Mouse (Mus musculus) gastrocnemius, adult 8-10 months (tissue): ENCODE data around the gene Atp5s. TPM values are rescaled to one million over a fixed set of nuclear protein-coding genes. Genes with fewer than 3 reads are reported as not detected.
A peak's percentile ranks its signal among the peaks of the same experiment; 100 is the strongest.

Experiments used
- DNase-seq, 2 experiments: peaks; one replicate each; pipeline ENCODE4 v3.0.0; 2022; ENCODE audit warnings: low spot score in 2 of 2
- total RNA-seq, 4 experiments: library from RNA; stranded (reverse); gene quantifications; 2 replicates each; pipeline ENCODE4 v1.2.4; 2022

Gene Atp5s
- total RNA-seq, result 10 to 100 TPM; 16.3 to 19.1 (median 17.1) TPM

DNA sequence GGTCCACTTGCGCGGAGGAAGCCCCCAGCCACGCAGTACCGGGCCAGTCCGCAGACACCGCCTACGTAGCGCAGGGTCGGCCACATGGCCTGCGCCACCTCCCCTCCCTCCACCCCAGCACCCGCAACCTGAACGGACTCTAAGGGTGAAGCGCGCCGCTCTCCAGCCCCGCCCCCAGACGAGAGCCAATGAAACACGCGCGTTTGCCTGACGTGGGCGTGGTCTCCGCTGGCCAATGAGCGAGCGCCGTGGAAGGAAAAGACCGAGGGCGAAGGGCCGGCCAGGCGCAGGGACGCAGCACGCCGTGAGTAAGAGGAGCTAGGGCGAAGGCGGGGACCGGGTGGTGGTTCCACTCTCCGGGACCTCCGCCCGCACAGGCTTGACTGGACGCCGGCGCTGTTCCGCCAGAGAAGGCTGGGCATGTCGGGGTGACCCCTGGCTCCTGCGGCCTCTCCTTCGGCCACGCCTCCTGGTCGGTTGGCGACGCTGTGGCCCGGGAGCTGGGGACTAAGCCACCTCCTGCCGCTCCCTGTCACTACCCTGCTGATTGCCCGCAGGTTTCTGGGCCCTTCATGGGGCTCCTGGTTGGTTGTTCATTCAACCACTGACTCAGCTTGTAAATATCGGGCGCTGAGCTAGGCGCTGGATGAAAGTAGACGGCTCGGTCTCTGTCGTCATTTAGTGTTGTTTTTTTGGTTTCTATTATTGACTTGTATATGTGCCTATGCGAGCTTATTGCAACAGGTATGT is at the start of gene Atp5s, which contains the start of gene L2hgdh:
Gene Atp5s (plus strand): TSS at position 240 of the 750 bp plus-strand sequence.
Gene L2hgdh (minus strand): TSS at position 163 of the 750 bp plus-strand sequence.
- DNase-seq, result peak; percentile 93 to 96

- DNase-seq, result no peak
Measured at GRCm38 (mm10) chr12:69676157-69676556, 48.6 kb upstream of the Atp5s start.

GRCm38 (mm10) chr12:69680635-69681565 is 43.9 kb upstream of the Atp5s start:
- peak; percentile 12 to 23 for DNase-seq

DNA sequence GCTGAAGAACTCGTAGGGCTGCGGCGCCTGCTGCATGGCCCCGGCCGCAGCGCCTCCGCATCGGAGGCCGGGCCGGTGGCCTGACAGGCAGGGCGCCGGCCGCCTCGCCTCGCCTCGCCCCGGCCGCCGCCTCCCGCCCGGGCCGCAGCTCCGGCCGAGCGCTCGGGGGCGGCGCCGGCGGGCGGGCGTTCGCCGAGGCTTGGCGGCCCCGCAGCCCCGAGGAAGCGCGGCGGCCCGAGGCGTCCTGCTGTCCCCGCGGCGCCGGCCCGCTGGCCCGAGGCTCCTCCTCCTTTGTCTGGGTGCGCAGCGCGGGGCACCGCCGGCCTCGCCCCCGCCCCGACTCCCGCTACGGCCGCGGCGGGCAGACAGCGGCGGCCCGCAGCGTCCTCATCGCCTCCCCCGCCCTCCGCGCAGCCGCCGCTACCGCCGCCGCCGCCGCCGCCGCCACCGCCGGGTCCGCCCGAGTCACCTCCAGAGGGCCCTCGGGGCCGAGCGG is 43.1 kb upstream of the Atp5s start, which contains the start of gene Sos2:
Gene Sos2 (minus strand): TSS at position 287 of the 496 bp plus-strand sequence.
- peak; percentile 16 to 61 for DNase-seq

- peak; percentile 74 to 88 for DNase-seq
Measured at GRCm38 (mm10) chr12:69682065-69682787, 42.5 kb upstream of the Atp5s start.

GRCm38 (mm10) chr12:69682788-69683419 is 41.8 kb upstream of the Atp5s start:
- no peak for DNase-seq

GRCm38 (mm10) chr12:69683537-69683936 is 41.2 kb upstream of the Atp5s start:
- DNase-seq, result peak; percentile 82 to 89

DNA sequence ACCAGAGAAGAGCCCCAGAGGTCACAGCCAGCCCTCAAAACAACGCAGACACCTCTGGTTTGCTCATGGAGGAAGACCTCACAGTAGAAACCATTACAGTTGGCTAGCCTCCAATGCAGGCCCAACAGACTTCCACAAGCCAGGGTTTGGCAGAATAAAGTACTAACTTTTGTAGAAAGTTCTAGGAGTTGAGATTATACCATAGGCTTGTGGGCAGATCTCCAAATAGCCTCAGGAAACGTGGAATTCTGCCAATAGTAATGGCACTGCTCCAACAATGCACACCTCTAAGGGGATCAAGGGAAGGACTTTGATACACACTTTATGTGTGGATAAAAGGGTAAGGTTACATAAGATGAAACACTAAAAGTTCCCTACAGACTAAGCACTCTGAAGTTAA is 36.4 kb upstream of the Atp5s start:
- DNase-seq, result no peak

DNA sequence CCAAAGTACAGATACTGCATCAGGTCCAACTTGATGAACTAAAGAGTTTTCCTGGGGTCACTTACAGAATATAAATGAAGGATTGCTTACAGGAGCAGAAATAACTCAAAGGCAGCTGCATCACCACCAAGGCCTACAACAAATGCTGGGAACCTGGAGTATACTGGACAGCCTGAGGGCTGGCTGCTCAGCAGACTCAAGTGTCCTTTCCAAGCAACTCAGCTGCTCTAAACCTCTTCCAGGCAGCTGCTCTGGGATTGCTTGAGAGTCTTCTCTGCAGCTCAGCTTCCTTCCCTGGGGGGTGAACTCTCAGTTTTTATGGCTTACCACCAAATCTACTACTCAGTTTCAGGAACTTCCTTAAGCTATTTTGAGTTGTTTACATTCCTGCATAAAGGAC is 35.7 kb upstream of the Atp5s start:
- DNase-seq, result no peak

GRCm38 (mm10) chr12:69690714-69691113 is 34.0 kb upstream of the Atp5s start:
- DNase-seq, result no peak

- no peak for DNase-seq
Measured at GRCm38 (mm10) chr12:69693471-69693870, 31.3 kb upstream of the Atp5s start.

DNA sequence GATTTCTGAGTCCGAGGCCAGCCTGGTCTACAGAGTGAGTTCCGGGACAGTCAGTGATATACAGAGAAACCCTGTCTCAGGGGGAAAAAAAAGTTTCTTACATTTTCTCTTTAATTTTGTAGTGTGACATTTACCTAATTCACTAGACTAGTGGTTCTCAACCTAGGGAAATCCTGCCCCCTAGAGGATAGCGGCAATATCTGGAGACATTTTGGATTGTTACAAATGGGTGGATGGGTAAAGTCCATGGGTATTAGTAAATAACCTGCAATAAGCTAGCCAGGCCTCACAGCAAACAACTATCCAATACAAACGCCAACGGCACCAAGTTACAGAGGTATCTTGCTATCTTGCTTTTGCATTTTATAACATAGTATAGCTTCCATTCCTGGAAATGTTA is 28.0 kb upstream of the Atp5s start:
- DNase-seq, result peak in 1 of 2 experiments; percentile 9

GRCm38 (mm10) chr12:69698352-69698751 is 26.4 kb upstream of the Atp5s start:
- no peak for DNase-seq

DNA sequence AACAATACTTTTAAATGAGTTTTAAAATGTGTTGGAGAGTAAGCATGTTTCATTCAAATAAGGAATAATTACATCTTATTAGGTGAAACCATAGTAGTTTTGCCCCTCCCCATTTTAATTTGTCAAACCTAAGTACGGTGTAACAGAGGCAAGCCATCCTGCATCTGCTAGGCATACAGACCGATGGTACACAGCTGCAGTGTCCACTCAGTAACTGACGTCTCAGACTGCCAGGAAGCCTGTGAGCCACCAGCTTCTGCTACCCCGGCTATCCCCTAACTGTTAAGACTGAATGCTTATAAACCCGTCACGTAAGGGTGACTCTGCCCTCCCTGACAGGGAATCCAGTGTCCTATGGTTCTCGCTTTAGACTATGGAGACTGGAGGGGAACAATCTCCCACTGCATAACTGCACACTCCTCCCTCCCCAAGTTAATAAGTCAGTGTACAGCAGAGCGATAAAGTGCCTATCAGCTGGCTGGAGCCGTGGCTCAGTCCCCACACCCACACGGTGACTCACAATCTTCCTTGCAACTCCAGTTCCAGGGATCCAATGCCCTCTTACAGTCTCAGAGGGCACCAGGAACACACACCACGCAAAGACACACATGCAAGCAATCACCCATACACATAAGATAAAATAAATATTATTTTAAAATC is 19.8 kb upstream of the Atp5s start:
- DNase-seq, result no peak

- no peak for DNase-seq
Measured at GRCm38 (mm10) chr12:69713628-69714027, 11.1 kb upstream of the Atp5s start.

DNA sequence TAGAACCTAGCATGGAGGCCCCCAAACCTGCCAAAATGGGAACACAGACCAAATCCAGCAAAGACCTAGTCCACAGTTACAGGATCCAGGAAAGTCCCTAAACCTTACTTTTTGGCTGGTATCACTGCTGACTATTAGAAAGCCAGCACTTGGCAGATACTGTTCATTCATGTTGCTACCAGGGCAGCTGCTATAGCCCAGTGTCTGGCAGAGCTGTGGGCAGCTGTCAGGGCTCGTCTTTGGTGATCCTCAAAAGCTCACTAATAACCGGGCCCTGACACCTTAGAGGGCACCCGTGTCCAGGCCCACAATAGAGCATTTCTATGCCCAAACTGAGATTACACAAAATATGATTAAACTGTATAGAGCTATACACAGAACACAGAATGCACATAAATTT is 1.9 kb upstream of the Atp5s start:
- no peak for DNase-seq

DNA sequence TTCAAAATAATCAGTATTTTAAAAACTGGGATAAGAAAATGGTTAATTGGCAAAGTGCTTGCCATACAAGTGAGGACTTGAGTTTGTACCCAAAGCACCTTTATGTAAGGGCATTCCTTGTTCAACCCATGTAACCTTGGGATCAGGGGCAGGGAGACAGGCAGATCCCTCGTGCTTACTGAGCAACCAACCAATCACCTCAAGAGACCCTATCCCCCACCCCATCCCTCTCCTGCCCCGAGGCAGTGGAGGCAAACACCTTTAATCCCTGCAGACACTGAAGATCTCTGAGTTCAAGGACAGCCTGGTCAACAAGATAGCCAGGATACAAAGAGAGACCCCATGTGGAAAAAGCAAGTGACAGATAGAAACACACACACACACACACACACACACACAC is 1.4 kb upstream of the Atp5s start:
- DNase-seq, result no peak

DNA sequence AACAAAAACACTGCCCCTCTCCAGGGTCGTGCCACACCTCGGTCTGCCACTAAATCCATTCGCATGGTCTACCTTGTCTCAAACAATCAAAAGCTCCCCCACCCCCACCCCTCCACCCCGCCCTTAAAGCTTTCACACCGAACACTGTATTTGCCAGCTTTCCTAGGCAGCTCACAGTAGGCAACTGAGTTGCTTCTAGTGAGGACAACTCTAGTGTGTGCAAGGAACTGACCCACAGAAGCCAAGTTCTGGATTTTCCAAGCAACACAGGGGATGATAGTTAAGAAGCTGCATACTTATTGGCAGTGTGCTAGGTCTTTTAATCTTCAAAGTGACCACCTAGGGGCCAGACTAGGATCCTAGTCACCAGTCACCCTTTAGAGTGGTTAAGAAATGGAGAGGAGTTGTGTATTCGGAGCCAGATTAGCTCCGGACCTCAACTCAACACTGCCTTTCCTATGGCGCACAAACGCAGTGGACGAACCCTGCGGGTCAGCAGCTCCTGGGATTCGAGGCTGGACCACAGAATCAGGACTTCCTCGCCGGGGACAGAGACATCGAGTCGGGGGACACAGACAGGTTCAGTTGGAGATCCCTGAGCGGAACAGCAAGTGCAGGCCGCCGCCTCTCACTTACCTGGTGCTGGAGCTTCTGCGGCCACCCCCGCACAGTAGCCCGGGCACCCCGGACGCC is 586 bp upstream of the Atp5s start:
- DNase-seq, result no peak

- no peak for DNase-seq
Measured at GRCm38 (mm10) chr12:69729246-69729645, 4.5 kb downstream of the Atp5s start.

GRCm38 (mm10) chr12:69730306-69730705 is 5.6 kb downstream of the Atp5s start:
- DNase-seq, result no peak
